Mouse (Mus musculus) kidney, adult 2 months (tissue): ENCODE results near the gene Slc22a18.

Experiments used
- CTCF ChIP-seq: fragments of 200-500 bp; conservative IDR thresholded peaks from 2 replicates; pipeline ENCODE4 v1.5.1; 2011; ENCODE audit warnings: low read depth, mild to moderate bottlenecking, control low read depth, low read length, moderate library complexity, mixed read lengths; ENCODE audit not compliant: insufficient read depth, insufficient read length
- POLR2A ChIP-seq: fragments of 200-500 bp; IDR thresholded peaks from one replicate; pipeline ENCODE4 v1.6.1; 2011; ENCODE audit warnings: low read depth, low read length, control low read depth

GRCm38 (mm10) chr7:143505823-143506222, 32.3 kb downstream of the Slc22a18 start:
- TF ChIP-seq CTCF (peak; percentile 76), POLR2A (no peak)
